Mouse (Mus musculus): Measurements from ENCODE around the gene Lxn. TPM values are rescaled to one million over a fixed set of nuclear protein-coding genes. Genes with fewer than 3 reads are reported as not detected.

The Lxn gene
- total and polyA plus RNA-seq, 3 experiments: 14.3 to 33.3 (median 14.3) TPM

GRCm38 (mm10) chr3:67503878-67504277 lies 40.2 kb upstream of the Lxn start:
- TF ChIP-seq JUN (IDR thresholded peaks at IDR 0.05; ENCODE audit: insufficient read depth, low read depth, low read length) (no peak), RAD21 (IDR thresholded peaks at IDR 0.05; ENCODE audit: low read depth, low read length) (no peak), ELF1 (IDR thresholded peaks at IDR 0.05; ENCODE audit: low read depth, low read length) (no peak), MEF2A (IDR thresholded peaks at IDR 0.05; ENCODE audit: borderline replicate concordance, low read depth, low read length) (no peak), SMC3 (IDR thresholded peaks at IDR 0.05; ENCODE audit: low read depth, low read length) (no peak), RCOR1 (conservative IDR thresholded peaks at IDR 0.05; ENCODE audit: low read depth, low read length) (no peak), POLR2AphosphoS2 (IDR thresholded peaks at IDR 0.05; ENCODE audit: low read depth, low read length) (no peak)
- Histone ChIP-seq H3K4me2 (ENCODE audit: insufficient read depth, low read depth, poor library complexity, severe bottlenecking) (no peak overlapping the region), H3K4me3 (replicated peaks in 1 of 3; ENCODE audit: low read depth in 2 of 3, low read length in 2 of 3, poor library complexity in 1 of 3) (no peak overlapping the region), H3K36me3 (replicated peaks in 1 of 2; ENCODE audit: control insufficient read depth in 1 of 2, insufficient read depth in 1 of 2, low read length in 1 of 2) (no peaks in the 10 kb centered on the region), H3K4me1 (ENCODE audit: control insufficient read depth in 1 of 2, insufficient read depth in 2 of 2) (peaks cover 5 to 10% of the 10 kb centered on the region in 2 experiments; a peak in 2 of 4 replicates), H3K9me3 (replicated peaks; ENCODE audit: low read length) (no peaks in the 10 kb centered on the region), H3K27ac (ENCODE audit: insufficient read depth, low read depth) (no peak overlapping the region), H3K27me3 (replicated peaks) (no peaks in the 10 kb centered on the region), H3K79me2 (replicated peaks; ENCODE audit: control insufficient read depth, extremely low read depth, insufficient read depth, poor library complexity, severe bottlenecking) (no peaks in the 10 kb centered on the region), H3K9ac (ENCODE audit: insufficient read depth, low read depth) (no peak overlapping the region)
- DNase-seq (ENCODE audit: extremely low read depth): no peak
- in situ Hi-C loops (cut with MboI; ENCODE audit: low pct_ligation_motif_present, low pct_unique_long_range_greater_than_20kb, low sequenced_read_pairs): no loop called here
- dilution Hi-C loops (cut with MboI; ENCODE audit: extremely low pct_ligation_motif_present, extremely low pct_unique_long_range_greater_than_20kb, low sequenced_read_pairs): no loop called here

- Histone ChIP-seq H3K9me3 (replicated peaks; ENCODE audit: low read length) (peaks cover 4% of the 10 kb centered on the region), H3K4me3 (replicated peaks in 1 of 3; ENCODE audit: low read depth in 2 of 3, low read length in 2 of 3, poor library complexity in 1 of 3) (no peak overlapping the region), H3K4me1 (ENCODE audit: control insufficient read depth in 1 of 2, insufficient read depth in 2 of 2) (peaks cover 3 to 31% of the 10 kb centered on the region in 2 experiments), H3K27me3 (replicated peaks) (no peaks in the 10 kb centered on the region), H3K4me2 (ENCODE audit: insufficient read depth, low read depth, poor library complexity, severe bottlenecking) (no peak overlapping the region), H3K79me2 (replicated peaks; ENCODE audit: control insufficient read depth, extremely low read depth, insufficient read depth, poor library complexity, severe bottlenecking) (no peaks in the 10 kb centered on the region), H3K36me3 (replicated peaks in 1 of 2; ENCODE audit: control insufficient read depth in 1 of 2, insufficient read depth in 1 of 2, low read length in 1 of 2) (no peaks in the 10 kb centered on the region), H3K27ac (ENCODE audit: insufficient read depth, low read depth) (no peak overlapping the region), H3K9ac (ENCODE audit: insufficient read depth, low read depth) (no peak overlapping the region)
- no peak for DNase-seq (ENCODE audit: extremely low read depth)
- no peak for TF ChIP-seq POLR2A (IDR thresholded peaks at IDR 0.05; ENCODE audit: low read depth, low read length)
- TF ChIP-seq MAZ (IDR thresholded peaks at IDR 0.05; ENCODE audit: low read depth, low read length): no peak
- TF ChIP-seq ELF1 (IDR thresholded peaks at IDR 0.05; ENCODE audit: low read depth, low read length): no peak
- TF ChIP-seq HCFC1 (IDR thresholded peaks at IDR 0.05; ENCODE audit: low read depth, low read length): no peak
- no peak for TF ChIP-seq IRF4 (IDR thresholded peaks at IDR 0.05; ENCODE audit: low read depth, low read length)
- no peak for TF ChIP-seq PAX5 (IDR thresholded peaks at IDR 0.05; ENCODE audit: low read length)
- no peak for TF ChIP-seq MAFK (IDR thresholded peaks at IDR 0.05; ENCODE audit: insufficient replicate concordance, low read length)
- no peak for TF ChIP-seq TCF12 (IDR thresholded peaks at IDR 0.05; ENCODE audit: low read depth, low read length)
- no peak for TF ChIP-seq JUN (IDR thresholded peaks at IDR 0.05; ENCODE audit: insufficient read depth, low read depth, low read length)
- dilution Hi-C loops (cut with MboI; ENCODE audit: extremely low pct_ligation_motif_present, extremely low pct_unique_long_range_greater_than_20kb, low sequenced_read_pairs): no loop called here
- in situ Hi-C loops (cut with MboI; ENCODE audit: low pct_ligation_motif_present, low pct_unique_long_range_greater_than_20kb, low sequenced_read_pairs): no loop called here
Measured at GRCm38 (mm10) chr3:67499406-67499791, 35.7 kb upstream of the Lxn start.
